Mouse (Mus musculus) embryonic facial prominence, embryonic 14.5 days (tissue): ENCODE data around the gene Hoxc4. TPM values are rescaled to one million over a fixed set of nuclear protein-coding genes. Genes with fewer than 3 reads are reported as not detected.

ENCODE experiments used
- ATAC-seq: fragments of 200-750 bp; cut with Nextera tagmentation; 2 replicates; pipeline ENCODE4 v1.8.0; 2017; ENCODE audit warnings: low read depth, moderate number of reproducible peaks, moderate TSS enrichment
- DNase-seq: peaks from one replicate; pipeline ENCODE4 v3.0.0-alpha.2; 2015; ENCODE audit warnings: low spot score
- H3K27ac ChIP-seq: fragments of 300-500 bp; sonication (generic); replicated peaks from 2 replicates; pipeline ENCODE4 v1.5.1; 2014; ENCODE audit warnings: low read depth, mild to moderate bottlenecking, low read length, moderate library complexity
- H3K27me3 ChIP-seq: fragments of 300-500 bp; sonication (generic); replicated peaks from 2 replicates; pipeline ENCODE4 v1.6.1; 2014; ENCODE audit warnings: low read length; ENCODE audit not compliant: control insufficient read depth, insufficient read depth
- H3K36me3 ChIP-seq: fragments of 300-500 bp; sonication (generic); 2 replicates; pipeline ENCODE4 v1.6.1; 2014; ENCODE audit warnings: low read length, mixed read lengths; ENCODE audit not compliant: control insufficient read depth, insufficient read depth
- H3K4me1 ChIP-seq: fragments of 300-500 bp; sonication (generic); 2 replicates; pipeline ENCODE4 v1.6.1; 2014; ENCODE audit warnings: antibody characterized with exemption, low read length; ENCODE audit not compliant: control insufficient read depth, insufficient read depth
- H3K4me2 ChIP-seq: fragments of 300-500 bp; sonication (generic); 2 replicates; pipeline ENCODE4 v1.6.1; 2014; ENCODE audit warnings: low read depth, mild to moderate bottlenecking, low read length, moderate library complexity, mixed read lengths
- H3K4me3 ChIP-seq: fragments of 300-500 bp; sonication (generic); 2 replicates; pipeline ENCODE4 v1.5.1; 2014; ENCODE audit warnings: low read depth, mild to moderate bottlenecking, low read length
- H3K9ac ChIP-seq: fragments of 300-500 bp; sonication (generic); 2 replicates; pipeline ENCODE4 v1.6.1; 2014; ENCODE audit warnings: low read depth, mild to moderate bottlenecking, low read length, moderate library complexity, mixed read lengths
- H3K9me3 ChIP-seq: fragments of 300-500 bp; sonication (generic); 2 replicates; pipeline ENCODE4 v1.6.1; 2016; ENCODE audit warnings: low read length; ENCODE audit not compliant: control insufficient read depth
- WGBS: fragments of 180-500 bp; shearing (Covaris S2); extraction: QIAGEN DNeasy Blood & Tissue Kit; methylation state at CpG from one replicate; pipeline ENCODE4 v1.1.7; 2014; 5-methylcytosine and 5-hydroxymethylcytosine counted together
- microRNA counts: library from miRNA; unstranded; fragments of <30 nt; microRNA quantifications from one replicate; lab custom pipeline; 2017
- microRNA-seq: library from miRNA; unstranded; fragments of <30 nt; microRNA quantifications from one replicate; pipeline ENCODE4, GENCODE M21; 2016; ENCODE audit warnings: borderline number of aligned reads
- polyA plus RNA-seq: library from polyadenylated mRNA; unstranded; fragments of >200 nt; fragmentation: Nextera tagmentation; extraction: Ambion mirVana; gene quantifications from 2 replicates; pipeline ENCODE4 v1.2.1, GENCODE M21; 2014

The Hoxc4 gene
- polyA plus RNA-seq, 1 experiment from 2014 or later = 2.5 TPM

DNA sequence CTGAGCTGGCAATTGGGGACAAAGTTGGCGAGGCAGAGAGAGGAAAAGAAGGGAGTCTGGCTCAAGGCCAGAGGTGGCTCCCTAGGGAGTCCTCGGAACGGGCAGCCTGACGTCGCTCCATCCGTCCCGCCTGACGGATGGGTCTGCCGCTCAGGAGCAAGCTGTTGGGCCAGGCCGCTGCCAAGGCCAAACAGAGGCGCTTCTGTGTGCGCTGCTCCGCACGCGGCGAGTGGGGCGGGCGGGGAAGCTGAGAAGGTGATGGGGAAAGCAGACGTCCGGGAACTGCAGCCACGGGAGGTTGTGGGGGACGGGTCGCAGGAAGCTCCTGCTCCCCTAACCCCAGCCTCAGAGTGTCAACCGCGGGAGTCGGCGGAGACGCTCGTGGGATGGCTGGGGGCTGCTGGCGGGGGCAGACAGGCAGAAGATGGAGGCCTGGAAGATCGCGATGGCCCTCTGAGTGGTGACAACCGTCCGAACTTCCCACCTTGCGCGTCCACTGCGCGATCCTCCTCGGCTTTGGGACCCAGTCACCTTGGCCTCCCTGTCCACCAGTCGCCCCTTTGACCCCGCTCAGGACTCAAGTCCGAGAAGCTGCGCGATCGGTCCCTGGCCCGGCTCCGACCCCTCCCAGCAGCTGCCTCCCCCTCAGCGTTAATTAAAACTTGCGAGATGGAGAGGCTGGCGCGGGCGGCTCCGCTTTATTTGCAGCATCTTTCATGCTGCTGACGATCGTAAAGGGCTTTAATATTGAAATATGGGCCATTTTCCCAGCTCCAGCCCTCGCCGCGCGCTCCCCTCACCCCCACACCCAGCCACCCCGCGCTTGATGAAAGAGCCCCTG lies 67.3 kb downstream of the Hoxc4 start:
- Histone ChIP-seq H3K4me3 (peak overlapping the region; percentile 30), H3K36me3 (no peaks in the 10 kb centered on the region), H3K9me3 (no peaks in the 10 kb centered on the region), H3K4me1 (peaks cover 21% of the 10 kb centered on the region), H3K27me3 (peaks cover 95% of the 10 kb centered on the region), H3K4me2 (peak overlapping the region; percentile 54), H3K27ac (no peak overlapping the region), H3K9ac (peak overlapping the region; percentile 41; the same call in 1 of the 2 replicates)
- DNase-seq = peak; percentile 54
- ATAC-seq = no peak
- 2% methylated on average over 39 of the region's 61 CpGs for WGBS

MicroRNA genes within 50 kb of the gene (microRNA counts, 519-probe panel; counts per million panel counts)
- microRNA mmu-miR-615-3p (lab: Ali Mortazavi, UCI) = 19.3 counts per million
- microRNA mmu-miR-615-5p (lab: Ali Mortazavi, UCI) = 19.3 counts per million

Small RNAs within 50 kb of the gene (microRNA-seq; reads per million reads assigned to microRNA genes)
- gene Mir196a-2 = 2.7 reads per million, percentile 13 among the genes with 10 or more reads in this experiment
- 98.9 reads per million, percentile 51 among the genes with 10 or more reads in this experiment for gene Mir615

Other genes starting within 250 kb of the Hoxc4 start
- gene Hoxc13, start 97.8 kb upstream of the Hoxc4 start, polyA plus RNA-seq = 0.89 and 1.1 TPM in 2 replicates
- gene Hoxc12, start 82.2 kb upstream of the Hoxc4 start, polyA plus RNA-seq = not detected in 2 replicates
- not detected in 2 replicates for gene Hoxc11, start 64.5 kb upstream of the Hoxc4 start, polyA plus RNA-seq
- not detected in 2 replicates for gene Hoxc10, start 52.1 kb upstream of the Hoxc4 start, polyA plus RNA-seq
- 0.96 and 2.8 TPM in 2 replicates for gene Hoxc5, start 51.5 kb upstream of the Hoxc4 start, polyA plus RNA-seq
- not detected in 2 replicates for gene Hoxc9, start 42.5 kb upstream of the Hoxc4 start, polyA plus RNA-seq
- 0.14 TPM in 1 of 2 replicates, not detected in the other for gene Hoxc8, start 28.3 kb upstream of the Hoxc4 start, polyA plus RNA-seq
- 0.25 and 0.93 TPM in 2 replicates for gene Hoxc6, start 20.7 kb upstream of the Hoxc4 start, polyA plus RNA-seq
- gene Smug1, start 148.2 kb downstream of the Hoxc4 start, polyA plus RNA-seq = 14.9 and 18.4 TPM in 2 replicates
- 112 and 126 TPM in 2 replicates for gene Cbx5, start 220.9 kb downstream of the Hoxc4 start, polyA plus RNA-seq
- gene Hnrnpa1, start 221.5 kb downstream of the Hoxc4 start, polyA plus RNA-seq = 573 and 661 TPM in 2 replicates
- gene Nfe2, start 239.5 kb downstream of the Hoxc4 start, polyA plus RNA-seq = 2.1 and 2.5 TPM in 2 replicates